Mouse (Mus musculus) erythroblast, embryonic 14.5 days (primary cell): ENCODE data around the gene Slc2a2.

ENCODE experiments used
- GATA1 ChIP-seq: IDR thresholded peaks from 2 replicates; pipeline ENCODE4 v1.6.1; 2012; ENCODE audit warnings: low read length, inconsistent platforms, mixed read lengths
- TAL1 ChIP-seq: IDR thresholded peaks from 3 replicates; pipeline ENCODE4 v1.6.1; 2012; ENCODE audit warnings: low read length, inconsistent platforms, mixed read lengths

DNA sequence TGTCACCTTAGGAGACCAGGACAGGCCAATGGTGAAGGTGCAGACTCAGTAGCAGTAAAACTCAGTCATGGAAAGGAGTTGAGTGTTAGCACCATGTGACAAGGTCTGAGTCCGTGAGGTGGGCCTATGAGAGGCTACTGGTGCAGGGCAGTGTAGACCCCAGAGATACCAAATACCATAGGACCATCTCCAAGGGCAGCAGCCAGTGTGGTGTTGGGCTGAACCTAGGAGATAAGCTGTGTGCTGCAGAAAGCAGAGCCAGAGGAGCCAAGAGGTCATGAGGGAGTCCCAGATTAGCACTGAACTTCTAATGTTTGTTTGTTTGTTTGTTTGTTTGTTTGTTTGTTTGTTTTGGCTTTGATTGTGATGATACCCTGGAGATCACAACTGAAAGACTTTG lies 78.8 kb downstream of the Slc2a2 start:
- peak; percentile 63; the same call in 1 of the 2 replicates for TF ChIP-seq GATA1
- peak; percentile 72 for TF ChIP-seq TAL1
